Mouse (Mus musculus): ENCODE data around the gene Naaladl1.

Gene Naaladl1

DNA sequence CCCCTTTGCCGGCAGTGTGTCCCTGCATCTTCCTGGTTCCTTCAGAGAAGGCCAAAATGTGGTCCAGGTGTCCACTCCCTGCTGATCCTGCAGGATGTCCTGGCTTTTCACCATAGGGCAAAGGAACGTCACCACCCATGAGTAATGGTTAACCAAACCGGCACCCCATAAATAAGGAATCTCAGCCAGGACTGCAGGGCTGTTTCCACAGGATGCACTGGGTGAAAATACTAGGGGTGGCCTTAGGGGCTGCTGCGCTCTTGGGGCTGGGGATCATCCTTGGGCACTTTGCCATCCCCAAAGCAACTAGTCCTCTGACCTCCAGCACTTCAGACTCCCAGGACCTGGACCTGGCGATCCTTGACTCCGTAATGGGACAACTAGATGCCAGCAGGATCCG lies at the start of gene Naaladl1:
Gene Naaladl1, plus strand, starts transcription at position 197 of the 400 bp plus-strand sequence.
- DNase-seq (ENCODE audit: low spot score in 2 of 2) = no peak

DNA sequence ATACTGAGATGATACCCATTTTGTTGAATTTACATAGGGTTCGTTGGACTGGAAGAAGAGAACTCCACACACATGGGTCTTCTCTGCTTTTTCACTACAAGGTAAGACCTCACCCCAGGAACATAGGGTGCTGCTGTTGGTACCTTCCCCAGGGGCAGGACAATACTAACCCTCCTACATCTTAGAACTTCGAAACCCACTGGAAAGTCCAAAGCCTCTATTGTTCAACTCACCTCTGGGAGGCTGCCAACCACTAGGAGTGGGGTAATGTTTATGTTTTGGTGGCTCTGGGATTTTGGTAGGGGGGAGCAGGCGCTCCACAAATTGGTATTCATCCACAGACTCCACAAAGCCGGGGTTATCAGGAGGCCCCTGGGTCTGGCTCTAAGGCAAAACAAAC lies 48.9 kb upstream of the Naaladl1 start:
- DNase-seq (ENCODE audit: low spot score in 2 of 2) = no peak

DNA sequence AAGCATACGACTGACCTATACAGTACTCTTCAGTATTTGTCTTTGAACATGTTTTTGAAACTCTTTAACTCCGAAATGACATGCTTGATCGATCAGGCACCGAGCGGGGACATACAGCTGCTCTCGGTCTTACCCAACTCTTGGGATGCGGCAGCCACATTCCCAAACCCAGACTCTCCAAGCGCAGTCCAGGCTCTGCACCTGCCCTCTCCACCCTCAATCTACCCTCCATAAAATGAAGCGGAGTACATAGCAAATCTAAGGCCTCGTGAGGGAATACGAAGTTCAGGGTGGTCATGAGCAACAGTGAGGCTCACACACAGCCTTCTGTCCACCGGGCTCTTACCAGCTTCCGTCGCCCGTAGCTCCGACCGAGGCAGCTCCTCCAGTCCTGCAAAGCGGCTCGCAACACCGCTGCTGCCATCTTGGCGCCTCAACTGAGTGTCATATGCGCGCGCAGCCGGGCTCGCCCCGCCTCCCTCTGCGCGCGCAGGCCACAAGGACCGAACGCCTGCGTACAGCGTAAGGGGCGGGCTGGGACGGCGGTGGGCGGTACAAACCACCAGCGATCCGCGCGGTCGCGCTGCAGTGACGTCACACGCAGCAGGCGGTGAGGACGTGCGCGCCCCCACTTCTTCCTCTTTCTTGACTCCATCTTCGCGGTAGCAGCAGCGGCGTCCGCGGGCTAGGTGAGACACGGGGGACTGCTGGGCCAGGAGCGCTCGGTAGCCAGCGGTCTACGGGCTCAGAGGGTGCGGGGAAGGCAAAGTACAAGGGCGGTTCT lies 48.1 kb upstream of the Naaladl1 start, which contains the start of the genes Mrpl49 and Fau:
Gene Mrpl49, minus strand, starts transcription at position 473 of the 784 bp plus-strand sequence.
Gene Fau, plus strand, starts transcription at position 532 of the 784 bp plus-strand sequence.
- DNase-seq (ENCODE audit: low spot score in 2 of 2) = peak; percentile 98 to 99

DNA sequence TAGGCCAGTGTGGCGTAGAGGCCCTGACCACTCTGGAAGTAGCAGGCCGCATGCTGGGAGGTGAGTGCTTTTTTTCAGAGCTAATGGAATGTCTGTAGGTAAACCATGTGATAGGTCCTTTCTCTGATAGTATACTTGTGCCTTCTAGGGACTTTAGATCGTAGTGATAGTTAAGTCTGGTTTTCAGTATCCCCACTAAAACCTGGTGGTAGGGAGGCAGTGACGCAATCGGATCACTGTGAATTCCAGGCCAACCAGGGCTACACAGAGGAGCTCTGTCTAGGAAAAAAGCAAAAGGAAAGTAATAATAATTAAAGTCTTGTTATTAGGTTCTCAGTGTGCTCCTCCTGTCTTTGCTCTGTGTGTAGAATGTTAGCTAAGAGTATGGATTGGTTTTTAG lies 47.1 kb upstream of the Naaladl1 start:
- DNase-seq (ENCODE audit: low spot score in 2 of 2) = no peak

DNA sequence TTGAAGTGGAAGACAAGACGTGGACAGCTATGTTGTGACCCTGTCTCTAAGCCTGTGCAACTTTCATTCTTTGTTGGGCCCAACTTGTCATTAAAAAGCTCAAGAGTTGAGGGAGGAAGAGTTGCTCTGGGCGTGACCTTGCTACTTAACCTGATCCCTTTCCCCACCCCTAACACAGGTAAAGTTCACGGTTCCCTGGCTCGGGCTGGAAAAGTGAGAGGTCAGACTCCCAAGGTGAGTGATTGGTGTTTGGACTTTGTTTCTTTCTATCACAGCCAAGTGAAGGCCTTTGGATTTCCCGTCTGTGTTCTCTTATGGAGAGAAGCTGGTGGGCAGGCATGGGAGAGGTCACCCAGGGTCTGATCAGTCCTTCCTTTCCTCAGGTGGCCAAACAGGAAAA lies 46.6 kb upstream of the Naaladl1 start:
- no peak for DNase-seq (ENCODE audit: low spot score in 2 of 2)

DNA sequence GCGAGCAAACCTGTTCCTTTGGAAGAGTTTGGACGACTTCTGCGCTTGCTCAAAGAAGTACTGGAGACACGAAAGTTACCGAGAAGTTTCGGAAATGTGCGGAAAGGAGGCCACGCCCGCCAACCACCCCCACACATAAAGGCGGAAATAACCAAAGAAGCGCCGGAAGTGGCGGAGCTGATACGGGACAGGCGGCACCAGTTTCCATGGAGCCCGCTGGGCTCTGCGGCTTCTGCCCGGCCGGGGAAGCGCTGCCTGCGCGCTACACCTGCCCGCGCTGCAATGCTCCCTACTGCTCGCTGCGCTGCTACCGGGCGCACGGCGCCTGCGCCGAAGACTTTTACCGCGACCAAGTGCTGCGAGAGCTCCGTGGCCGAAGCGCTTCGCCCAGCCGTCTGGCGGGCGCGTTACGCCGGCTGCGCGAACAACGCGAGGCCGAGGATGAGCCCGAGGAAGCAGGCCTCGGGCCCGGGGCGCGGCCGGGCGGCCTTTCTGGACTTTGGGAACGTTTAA lies 44.5 kb upstream of the Naaladl1 start, which contains the start of gene Znhit2:
Gene Znhit2, plus strand, starts transcription at position 172 of the 513 bp plus-strand sequence.
- DNase-seq (ENCODE audit: low spot score in 2 of 2) = peak; percentile 91 to 95

DNA sequence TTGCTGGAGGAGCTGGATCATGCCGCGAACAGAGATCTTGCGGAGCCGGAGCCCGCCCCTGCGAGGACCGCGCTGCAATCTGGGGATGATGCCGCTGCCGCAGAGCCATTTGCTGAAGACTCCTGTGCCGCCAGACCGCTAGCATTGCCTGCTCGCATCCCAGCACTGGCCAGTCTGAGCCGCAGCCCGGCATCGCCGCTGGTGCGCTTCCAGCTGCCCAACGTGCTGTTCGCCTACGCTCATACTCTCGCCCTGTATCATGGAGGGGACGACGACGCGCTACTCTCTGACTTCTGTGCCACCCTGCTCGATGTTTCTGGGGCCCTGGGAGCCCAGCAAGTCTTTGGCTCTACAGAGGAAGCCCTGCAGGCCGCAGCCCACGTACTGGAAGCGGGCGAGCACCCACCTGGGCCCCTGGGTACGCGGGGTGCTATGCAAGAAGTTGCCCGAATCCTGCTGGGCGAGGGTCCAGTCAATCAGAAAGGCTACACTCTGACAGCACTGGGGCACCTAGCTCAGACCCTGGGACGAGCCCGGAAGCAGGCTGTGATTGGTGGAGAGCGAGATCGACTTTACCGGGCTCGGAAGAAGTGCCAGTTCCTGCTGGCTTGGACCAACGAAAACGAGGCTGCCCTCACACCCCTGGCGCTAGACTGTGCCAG lies 43.8 kb upstream of the Naaladl1 start:
- DNase-seq (ENCODE audit: low spot score in 2 of 2) = no peak

- no peak for DNase-seq (ENCODE audit: low spot score in 2 of 2)
Observed at GRCm38 (mm10) chr19:6062418-6062817, 43.2 kb upstream of the Naaladl1 start.

DNA sequence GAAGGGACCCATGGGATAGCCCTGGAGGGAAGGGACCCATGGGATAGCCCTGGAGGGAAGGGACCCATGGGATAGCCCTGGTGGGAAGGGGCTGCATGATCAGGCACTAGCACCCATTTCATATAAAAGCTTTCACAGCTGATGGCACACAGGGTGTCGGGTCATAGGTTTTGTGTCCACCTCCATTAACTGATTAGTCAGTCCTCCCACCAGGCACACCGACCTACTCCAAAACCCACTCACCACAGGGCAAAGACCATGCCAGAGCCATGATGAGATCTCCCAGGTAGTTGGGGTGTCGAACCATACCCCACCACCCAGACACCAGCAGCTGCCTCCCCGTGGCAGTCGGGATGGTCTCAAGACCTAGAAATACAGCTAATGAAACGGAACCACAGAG lies 42.5 kb upstream of the Naaladl1 start:
- no peak for DNase-seq (ENCODE audit: low spot score in 2 of 2)

- DNase-seq (ENCODE audit: low spot score in 2 of 2) = no peak
Observed at GRCm38 (mm10) chr19:6066571-6066970, 39.0 kb upstream of the Naaladl1 start.

GRCm38 (mm10) chr19:6067011-6067723 lies 38.4 kb upstream of the Naaladl1 start:
- peak; percentile 69 to 74 for DNase-seq (ENCODE audit: low spot score in 2 of 2)

DNA sequence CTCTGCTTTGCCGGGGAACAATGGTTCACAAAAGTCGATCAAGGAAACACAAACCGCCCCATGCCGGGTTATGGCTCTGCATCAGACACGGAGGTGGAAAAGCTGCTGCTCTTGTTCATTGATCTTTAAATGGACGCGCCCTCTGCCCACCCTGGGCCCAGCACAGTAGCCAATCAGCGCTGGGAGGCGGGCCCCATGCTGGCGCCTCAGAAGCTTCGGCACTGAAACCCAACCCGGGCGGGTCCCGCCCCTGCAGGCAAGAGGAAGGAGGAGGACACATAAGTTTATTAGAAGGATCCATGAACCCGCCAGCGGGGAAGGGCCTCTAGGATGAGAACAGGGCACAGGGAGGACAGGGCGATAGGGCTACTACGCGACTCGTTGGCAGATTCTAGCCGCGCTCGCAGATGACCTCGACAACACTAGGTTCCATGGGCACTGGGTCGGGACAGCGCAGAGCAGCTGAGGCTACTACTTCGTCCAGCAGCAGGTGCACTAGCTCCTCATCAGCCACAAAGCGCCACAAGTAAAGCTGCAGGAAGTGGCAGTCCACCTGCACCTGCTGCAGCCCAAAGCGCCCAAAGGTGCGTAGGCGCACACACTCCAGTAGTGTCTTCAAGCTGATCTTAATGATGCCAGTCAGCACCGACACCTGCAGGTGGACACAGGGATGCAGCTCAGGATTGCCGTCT lies 37.7 kb upstream of the Naaladl1 start, which contains the start of gene Tm7sf2:
Gene Tm7sf2, minus strand, starts transcription at position 650 of the 692 bp plus-strand sequence.
- DNase-seq (ENCODE audit: low spot score in 2 of 2) = peak; percentile 86 to 93

DNA sequence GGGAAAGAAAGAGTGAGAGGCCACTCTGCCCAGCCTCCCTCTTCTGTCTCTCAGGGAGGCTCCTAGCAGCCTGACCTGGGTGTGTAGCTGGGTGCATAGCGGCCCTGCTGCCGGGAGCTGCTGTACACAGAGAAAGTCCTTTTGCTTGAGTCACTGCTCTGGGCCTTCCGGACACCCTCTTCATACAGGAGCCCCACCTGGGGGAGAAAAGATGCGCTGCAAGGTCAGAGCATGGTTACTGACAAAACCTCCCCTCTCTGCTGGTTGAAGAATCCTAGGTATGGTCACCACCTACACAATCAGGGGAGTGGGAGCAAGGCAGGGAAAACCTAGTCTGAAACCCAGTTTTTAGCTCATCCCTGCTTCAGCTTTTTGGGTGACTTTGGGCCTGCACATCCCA lies 36.6 kb upstream of the Naaladl1 start:
- DNase-seq (ENCODE audit: low spot score in 2 of 2) = no peak

DNA sequence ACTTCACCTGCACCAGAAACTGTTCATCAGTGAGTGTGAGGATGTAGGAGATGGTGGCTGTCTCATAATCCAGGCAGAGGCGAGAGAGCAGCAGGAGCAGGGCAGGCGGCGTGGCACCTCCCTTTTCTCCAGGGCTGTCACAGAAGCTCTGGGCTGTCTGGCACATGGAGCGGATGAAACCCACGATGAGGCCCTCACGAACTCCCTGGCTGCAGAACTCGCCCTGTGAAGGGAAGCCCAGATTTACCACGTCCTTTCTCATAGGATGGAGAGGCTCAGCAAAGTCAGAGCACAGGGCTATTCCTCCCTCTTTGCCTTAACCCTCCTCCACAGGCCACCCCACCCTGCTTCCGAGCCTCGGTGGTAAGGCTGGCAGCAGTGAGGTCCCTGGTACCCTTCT lies 35.7 kb upstream of the Naaladl1 start:
- DNase-seq (ENCODE audit: low spot score in 2 of 2) = no peak

DNA sequence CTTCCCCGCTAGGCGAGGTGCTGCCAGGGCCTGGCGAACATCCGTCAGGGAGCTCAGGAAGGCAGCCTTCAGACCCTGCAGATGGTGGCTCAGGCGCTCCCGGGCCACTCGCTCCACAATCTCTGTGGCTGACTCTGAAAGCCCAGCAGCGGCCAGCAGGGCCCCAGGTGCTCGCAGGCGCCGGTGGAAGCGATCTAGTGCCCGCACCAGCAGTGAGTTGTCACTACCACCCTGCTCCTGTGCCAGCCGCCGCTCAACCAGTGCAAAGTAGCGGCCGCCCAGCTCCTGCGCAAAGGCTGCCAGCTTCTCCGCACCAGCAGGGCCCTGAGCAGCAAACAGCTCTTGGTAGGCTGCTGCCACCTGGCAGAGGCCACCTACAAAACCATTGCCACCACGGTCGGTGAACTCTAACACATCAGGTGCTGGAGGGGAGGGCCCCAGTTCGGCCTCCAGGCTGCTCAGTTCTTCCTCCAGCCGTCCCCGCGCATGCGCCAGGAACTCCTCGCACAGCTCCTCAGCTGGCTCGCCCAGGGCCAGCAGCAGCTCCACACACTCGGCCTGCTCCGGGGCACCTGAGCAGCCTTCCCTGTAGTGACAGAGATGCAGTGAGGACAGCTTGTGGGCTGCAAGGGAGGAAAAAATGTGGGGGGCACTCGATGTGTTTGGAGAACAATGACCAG lies 34.9 kb upstream of the Naaladl1 start:
- no peak for DNase-seq (ENCODE audit: low spot score in 2 of 2)

DNA sequence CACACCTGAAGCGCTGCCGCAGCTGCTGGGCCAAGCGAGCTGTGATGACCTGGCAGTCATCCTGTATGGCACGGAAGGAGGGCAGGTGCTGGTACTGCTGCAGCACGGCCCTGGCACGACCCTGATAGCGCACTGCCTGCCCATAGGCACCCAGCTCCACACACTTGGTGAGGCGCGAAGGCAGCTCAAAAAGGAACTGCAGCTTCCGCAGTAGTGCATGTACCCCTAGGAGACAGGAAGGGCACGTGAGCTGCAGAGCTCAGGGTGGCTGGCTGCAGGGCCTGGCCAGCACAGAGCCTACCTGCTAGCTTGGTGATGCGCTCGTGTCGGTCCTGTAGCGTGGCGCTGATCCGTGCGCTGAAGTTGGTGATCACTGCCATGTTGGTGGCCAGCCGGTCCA lies 34.3 kb upstream of the Naaladl1 start:
- no peak for DNase-seq (ENCODE audit: low spot score in 2 of 2)

- no peak for DNase-seq (ENCODE audit: low spot score in 2 of 2)
Observed at GRCm38 (mm10) chr19:6073889-6074288, 31.7 kb upstream of the Naaladl1 start.

DNA sequence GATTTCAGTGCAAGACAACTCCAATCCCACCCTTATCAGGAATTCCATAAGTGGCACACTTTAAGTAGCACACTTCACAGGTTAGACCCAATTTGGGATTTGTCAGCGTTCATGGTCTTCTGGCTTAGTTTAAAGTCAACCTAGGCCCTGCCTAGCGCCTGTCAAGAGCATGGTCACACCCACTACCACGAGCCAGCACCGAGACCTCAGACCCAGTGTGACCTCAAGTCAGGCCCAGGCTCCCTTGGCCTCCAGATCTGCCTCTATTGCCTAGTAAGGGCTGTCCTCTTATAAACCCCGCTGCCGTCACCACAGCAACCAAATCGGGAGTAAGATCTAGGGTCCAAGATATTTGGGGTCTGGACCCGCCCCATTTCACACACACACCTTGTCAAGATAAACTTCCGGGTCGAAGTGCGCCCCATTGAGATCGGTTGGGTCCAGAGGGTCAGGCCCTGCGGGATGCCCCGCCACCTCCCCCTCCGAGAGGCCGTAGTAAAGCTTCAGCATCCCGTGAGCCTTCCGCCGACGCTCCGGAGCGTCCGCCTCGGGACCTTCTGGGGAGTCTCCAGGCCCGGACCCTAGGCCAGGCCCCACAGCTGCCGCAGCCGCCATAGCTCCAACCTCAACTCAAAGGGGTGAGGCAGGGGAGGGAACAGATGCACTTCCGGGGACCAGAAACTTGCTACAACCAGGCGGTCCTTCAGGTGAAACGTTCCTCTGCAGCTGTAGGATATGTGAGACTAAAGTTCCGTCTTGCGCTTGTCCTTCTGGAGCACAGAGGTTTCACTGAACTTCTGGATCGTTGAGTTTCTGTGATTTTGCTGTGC lies 28.8 kb upstream of the Naaladl1 start, which contains the start of gene Vps51:
Gene Vps51, minus strand, starts transcription at position 668 of the 830 bp plus-strand sequence.
- peak; percentile 82 to 84 for DNase-seq (ENCODE audit: low spot score in 2 of 2)

DNA sequence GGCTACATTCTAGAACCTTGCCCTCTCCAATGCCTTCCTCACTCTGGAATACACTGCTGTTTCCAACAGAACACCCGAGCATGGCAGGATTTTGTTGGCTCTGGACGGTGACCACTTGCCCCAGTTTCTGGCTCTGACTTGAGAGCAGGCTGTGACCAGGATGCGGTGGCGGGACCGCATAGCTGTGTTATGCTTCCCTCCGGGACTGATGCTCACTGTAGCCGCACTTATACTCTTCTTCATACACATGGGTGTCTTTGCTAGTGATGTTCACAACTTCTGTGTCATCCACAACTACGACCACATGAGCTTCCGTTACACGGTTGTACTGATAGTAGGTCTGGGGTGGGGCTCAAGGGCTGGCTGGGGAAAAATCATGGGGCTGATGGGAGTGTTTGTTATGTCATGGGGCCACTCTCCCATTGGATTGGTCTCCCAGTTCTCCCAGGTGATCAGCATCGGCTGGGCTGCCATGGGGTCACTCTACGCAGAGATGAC lies 25.6 kb upstream of the Naaladl1 start, which contains the start of gene Tmem262:
Gene Tmem262, plus strand, starts transcription at position 51 of the 498 bp plus-strand sequence.
- no peak for DNase-seq (ENCODE audit: low spot score in 2 of 2)
